Mouse (Mus musculus): ENCODE results near the gene F3.

DNA sequence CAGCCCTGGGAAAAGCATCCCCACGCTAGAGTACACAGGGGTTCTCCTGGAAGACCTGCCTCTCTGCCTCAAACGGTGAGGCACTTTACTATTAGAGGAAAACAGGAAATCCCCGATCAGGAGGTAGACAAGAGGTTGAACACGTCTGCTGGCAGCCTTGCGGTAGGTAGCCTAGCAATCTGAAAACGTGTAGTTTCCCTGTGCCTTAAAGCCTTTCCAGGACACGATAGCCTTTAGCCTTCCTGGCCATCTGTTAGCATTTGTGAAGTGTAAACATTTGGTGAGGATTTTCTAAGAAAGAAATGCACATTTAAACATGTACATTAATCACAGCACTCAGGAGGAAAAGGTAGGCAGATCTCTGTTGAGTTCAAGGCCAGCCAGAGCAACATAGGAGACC is 35.0 kb downstream of the F3 start:
- no peak for TF ChIP-seq POLR2A (IDR thresholded peaks at IDR 0.05; ENCODE audit: low read depth, low read length)
- no peak for TF ChIP-seq CTCF (IDR thresholded peaks at IDR 0.05; ENCODE audit: borderline replicate concordance, insufficient read depth, low read length)

All from embryonic fibroblast, embryonic 13.5 days (primary cell).